Mouse (Mus musculus): Measurements from ENCODE around the gene 1600002K03Rik.

The 1600002K03Rik gene

DNA sequence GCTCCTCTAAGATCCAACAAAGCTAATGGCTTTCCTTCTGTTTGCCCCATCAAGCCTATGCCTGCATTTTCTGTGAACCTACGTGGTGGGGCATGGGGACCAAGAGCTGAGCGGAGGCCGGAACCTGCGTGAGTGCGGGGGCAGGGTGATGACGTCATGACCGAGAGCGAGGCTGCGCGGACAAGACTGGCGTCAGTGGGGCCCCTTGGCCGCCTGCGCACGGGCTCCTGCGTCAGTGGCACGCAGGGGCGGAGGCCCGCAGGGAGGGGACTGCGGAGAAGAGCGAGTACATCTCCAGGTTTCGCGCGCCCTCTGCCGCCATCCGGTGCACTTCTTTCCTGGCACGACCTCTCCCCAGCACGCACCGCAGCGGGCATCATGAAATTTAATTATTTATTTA, 31.5 kb upstream of the 1600002K03Rik start:
- DNase-seq (ENCODE audit: low spot score in 2 of 2): peak; percentile 97

GRCm38 (mm10) chr10:80141786-80142529, 30.8 kb upstream of the 1600002K03Rik start:
- peak; percentile 91 to 96 for DNase-seq (ENCODE audit: low spot score in 2 of 2)

DNA sequence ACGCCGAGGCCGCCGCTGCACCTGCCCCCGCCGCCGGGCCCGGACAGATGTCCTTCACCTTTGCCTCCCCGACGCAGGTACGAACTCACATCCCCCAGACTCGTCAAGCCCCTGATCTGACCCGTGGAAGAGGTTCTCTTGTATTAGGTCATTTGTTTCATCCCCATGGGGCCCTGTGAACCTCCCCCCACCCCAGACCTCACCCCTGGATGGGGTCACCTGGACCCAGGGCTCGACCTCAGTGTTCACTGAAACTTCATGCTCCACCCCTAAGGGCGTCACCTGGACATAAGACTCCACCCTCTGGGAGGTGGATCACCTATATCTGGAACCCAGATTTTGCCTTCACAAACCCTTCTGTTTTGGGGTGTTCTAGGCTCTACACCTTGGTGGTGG, 30.2 kb upstream of the 1600002K03Rik start:
- no peak for DNase-seq (ENCODE audit: low spot score in 2 of 2)

DNA sequence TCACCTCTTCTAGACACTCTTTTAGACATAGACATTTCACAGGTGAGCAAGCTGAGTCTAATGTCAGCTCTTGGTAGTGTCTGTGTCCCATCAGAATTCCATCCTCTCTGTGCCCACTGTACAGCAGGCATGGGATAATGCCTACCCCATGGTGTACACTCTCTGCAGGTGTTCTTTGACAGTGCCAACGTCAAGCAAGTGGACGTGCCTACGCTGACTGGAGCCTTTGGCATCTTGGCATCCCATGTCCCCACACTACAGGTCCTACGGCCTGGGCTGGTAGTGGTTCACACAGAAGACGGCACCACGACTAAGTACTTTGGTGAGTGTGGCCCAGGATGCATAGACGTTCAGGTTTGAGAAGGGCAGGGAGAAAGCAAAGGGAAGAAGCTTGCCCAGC, 29.1 kb upstream of the 1600002K03Rik start:
- DNase-seq (ENCODE audit: low spot score in 2 of 2): no peak

- no peak for DNase-seq (ENCODE audit: low spot score in 2 of 2)
Measured at GRCm38 (mm10) chr10:80144159-80144558, 28.6 kb upstream of the 1600002K03Rik start.

GRCm38 (mm10) chr10:80144864-80145838, 27.6 kb upstream of the 1600002K03Rik start:
- DNase-seq (ENCODE audit: low spot score in 2 of 2): peak in 1 of 2 experiments; percentile 77

GRCm38 (mm10) chr10:80145896-80146295, 26.8 kb upstream of the 1600002K03Rik start:
- DNase-seq (ENCODE audit: low spot score in 2 of 2): peak in 1 of 2 experiments; percentile 46

GRCm38 (mm10) chr10:80146568-80147011, 26.2 kb upstream of the 1600002K03Rik start:
- no peak for DNase-seq (ENCODE audit: low spot score in 2 of 2)

- DNase-seq (ENCODE audit: low spot score in 2 of 2): peak in 1 of 2 experiments; percentile 27
Measured at GRCm38 (mm10) chr10:80147146-80147718, 25.5 kb upstream of the 1600002K03Rik start.

DNA sequence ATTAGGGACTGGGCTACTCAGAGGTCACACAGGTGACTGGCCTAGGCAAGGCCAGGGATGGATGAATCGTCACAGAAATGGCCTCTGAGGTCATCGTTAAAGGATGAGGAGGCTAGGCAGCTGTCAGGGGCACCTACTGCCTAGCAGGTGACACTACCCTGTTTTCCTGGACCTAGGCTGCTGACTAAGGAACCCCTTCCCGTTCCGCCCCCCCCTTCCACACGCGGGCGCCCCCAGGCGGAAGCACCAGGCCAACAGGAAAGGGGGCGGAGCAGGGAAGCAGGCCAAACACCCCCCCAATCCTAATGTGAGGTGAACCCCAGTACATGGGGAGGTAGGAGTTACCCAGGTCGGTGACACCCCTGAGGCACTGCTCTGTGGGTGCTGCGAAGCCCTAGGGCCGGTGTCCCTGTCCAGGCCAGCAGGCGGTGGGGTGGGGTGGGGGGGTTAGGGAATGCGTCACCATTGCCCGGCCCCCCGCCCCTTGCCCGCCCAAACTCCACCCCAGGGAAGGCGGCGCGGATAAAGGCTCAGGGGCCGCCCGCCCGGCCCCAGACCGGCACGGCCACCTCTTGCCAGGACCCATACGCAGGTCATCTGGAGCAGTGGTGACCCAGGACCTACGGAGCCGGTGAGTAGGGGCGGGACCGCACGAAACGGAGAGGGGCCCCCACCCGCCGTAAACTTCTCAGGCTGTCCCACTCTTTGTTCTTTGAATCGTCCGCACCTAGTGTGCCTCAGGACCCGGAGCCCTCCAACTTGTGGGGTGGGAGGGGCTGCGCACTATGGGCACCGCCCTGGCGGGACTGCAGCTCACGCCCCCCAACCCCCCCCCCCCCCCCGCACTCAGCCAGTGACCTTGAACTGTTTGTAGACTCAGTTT, 24.8 kb upstream of the 1600002K03Rik start, which contains the start of gene Midn:
Gene Midn (plus strand): TSS at position 554 of the 883 bp plus-strand sequence.
- peak in 1 of 2 experiments; percentile 74 for DNase-seq (ENCODE audit: low spot score in 2 of 2)

DNA sequence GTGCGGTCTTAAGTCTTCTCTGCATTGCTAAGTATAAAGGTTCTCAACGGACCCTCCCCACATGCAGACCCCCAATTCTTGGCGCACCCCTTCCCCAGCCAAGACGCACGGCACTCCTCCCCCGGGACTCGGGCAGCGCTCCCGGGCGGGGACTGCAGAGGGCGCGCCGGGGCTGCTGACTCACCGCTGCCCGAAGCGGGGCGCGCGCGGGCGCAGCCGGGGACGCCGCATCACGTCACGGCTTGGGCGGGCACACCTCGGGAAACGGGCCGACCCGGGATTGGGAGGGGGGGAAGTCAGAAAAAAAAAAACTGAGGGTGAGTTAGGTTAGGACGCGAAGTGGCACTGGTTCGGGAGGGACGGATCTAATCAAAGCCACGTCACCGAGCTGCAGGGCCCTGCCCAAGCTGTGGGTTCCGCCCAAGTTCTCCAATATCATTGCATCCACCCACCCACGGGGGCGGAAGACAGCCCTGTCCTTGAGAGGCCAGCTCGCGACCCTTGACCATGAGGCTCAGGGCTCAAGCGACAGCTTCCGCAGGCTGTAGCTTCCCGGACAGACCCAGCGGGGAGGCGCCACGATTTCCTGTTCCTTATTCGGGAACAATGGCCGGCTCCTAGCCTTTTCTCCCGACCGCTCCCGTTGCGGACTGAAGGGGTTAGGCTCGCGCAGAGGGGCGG, 24.0 kb upstream of the 1600002K03Rik start:
- DNase-seq (ENCODE audit: low spot score in 2 of 2): peak; percentile 94 to 95

DNA sequence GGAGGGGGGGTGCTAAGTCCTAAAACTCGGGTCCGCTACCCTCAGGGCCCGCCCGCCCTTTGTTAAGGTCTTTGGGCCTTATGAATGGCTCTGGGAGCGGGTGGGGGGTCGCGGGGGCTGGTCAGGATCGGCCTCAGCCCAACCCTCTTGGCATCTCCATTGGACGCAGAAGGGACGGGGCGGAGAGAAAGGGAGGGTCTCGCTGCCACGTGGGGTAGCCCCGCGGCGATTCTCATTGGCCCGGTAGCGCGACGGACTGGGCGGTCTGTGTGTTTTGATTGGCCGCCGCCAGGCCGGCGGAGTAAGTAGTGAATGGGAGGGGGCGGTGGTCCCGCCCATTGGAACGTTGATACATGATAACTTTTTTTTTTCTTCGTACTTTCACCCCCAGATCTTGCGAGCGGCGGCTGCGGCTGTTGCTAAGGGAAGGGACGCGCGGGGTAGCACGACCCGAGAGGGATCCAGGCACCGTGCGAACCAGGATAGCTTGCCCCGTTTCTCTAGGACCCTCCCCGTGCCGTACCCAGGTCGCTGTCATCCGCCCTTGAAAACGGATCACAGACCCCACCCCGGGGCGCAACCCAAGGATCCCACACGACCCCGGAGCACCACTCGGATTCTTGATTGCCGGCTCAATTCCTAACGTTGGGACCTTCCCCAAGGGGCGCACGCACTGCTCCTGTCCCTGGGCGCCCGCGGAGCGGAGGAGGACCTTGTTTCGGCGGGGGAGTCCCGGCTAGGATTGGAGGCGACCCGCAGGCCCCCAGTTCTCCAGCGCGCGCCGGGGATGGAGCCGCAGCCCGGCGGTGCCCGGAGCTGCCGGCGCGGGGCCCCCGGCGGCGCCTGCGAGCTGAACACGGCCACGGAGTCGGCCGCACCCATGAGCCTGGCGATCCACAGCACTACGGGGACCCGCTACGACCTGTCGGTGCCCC, 23.2 kb upstream of the 1600002K03Rik start:
- peak; percentile 97 to 98 for DNase-seq (ENCODE audit: low spot score in 2 of 2)

GRCm38 (mm10) chr10:80150226-80151210, 22.2 kb upstream of the 1600002K03Rik start:
- peak in 1 of 2 experiments; percentile 44 for DNase-seq (ENCODE audit: low spot score in 2 of 2)

DNA sequence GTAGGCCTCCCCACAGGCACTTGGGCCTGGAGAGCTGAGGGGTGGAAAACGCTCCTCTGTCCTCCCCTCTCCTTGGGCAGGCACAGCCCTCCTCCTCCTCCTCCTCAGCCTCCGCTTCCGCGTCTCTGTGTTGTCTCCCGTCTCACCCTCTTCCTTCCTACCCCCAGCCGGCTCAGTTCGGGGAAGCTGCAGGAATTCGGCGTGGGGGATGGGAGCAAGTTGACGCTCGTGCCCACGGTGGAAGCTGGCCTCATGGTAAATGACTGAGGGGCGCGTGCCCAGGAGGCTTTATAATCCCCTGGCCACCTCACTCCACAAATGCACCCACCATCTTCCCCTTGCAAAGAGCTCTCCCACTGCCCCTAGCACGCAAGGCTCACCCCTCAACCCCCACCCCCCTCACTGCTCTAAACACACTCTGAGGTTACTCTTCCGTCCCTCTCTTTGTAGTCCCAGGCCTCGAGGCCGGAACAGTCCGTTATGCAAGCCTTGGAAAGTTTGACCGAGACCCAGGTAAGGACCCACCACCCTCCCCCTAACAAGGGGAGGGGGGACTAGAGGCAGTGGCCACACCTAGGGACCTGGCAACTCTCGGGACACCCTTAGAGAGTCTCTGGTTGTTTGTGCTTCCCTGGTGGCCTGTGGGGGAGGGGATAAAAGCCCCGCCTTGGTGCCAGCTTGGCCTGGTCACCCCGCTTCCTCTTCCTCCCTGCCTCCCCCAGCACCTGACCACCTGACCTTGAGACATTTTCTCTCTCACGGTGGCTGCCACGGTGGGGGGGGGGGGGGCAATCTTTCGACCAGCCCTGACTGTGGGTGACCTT, 21.3 kb upstream of the 1600002K03Rik start:
- DNase-seq (ENCODE audit: low spot score in 2 of 2): peak in 1 of 2 experiments; percentile 69

DNA sequence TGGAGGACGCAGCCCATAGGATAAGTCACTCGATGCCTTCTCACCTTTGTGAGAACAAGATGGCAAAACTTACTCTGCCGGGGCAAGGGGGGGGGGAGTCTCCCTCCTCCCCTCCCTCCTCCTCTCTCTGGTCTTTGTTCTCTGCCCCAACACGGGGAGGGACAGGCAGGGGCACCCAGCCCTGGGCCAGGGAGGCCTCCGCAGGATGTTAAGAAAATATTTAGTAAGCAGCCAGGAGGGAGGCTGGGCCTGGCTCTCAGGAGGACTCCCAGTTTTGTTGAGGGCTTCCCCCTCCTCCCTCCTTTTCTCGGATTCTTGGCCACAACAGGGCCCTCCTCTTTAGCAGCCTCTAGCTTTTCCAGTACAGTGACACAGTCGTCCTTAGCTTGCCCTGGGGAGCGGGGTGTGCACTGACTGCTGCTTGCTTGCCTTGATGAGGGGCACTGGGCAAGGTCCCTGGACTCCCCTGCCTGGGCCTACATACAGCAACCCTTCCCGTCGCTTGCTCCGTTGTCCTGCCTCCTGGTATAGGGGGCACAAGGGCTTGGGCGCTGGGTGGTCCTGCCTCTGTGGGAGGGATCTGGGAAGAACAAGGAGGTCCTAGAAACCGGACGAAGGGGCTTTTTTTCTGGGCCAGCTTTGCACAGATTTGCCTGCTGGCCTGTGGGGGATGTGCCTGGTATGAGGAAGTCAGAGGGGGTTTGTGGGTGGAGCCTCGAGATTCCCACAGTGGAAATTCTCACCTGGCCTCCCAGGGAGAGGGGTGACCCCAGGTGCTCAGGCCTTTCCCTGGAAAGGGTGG, 20.5 kb upstream of the 1600002K03Rik start:
- peak in 1 of 2 experiments; percentile 33 for DNase-seq (ENCODE audit: low spot score in 2 of 2)

- peak in 1 of 2 experiments; percentile 42 for DNase-seq (ENCODE audit: low spot score in 2 of 2)
Measured at GRCm38 (mm10) chr10:80152873-80153260, 19.9 kb upstream of the 1600002K03Rik start.
